24 mouse cellular contexts compared by ENCODE assay signal in genomic region chr7:79215001-79215400, GRCm38 (mm10).
"Had no signal": no experiment of that assay in that cellular context is flagged by ENCODE, and none has a peak within 500 bp of the region (broad histone marks: within the 10 kb centered on the region; RNA-seq: fewer than 3 reads in every experiment).

No protein-coding gene starts in this region.

- H3K4me3 ChIP-seq: embryonic facial prominence, embryonic 10.5 days; embryonic facial prominence, embryonic 12.5 days; embryonic facial prominence, embryonic 13.5 days; embryonic facial prominence, embryonic 15.5 days; erythroblast, embryonic 14.5 days; forebrain, embryonic 10.5 days; forebrain, embryonic 12.5 days; forebrain, embryonic 13.5 days; forebrain, embryonic 15.5 days; gastrocnemius, adult 2 months; heart, adult 2 months; heart, embryonic 10.5 days had no signal

- H3K27me3 ChIP-seq: embryonic facial prominence, embryonic 12.5 days; embryonic facial prominence, embryonic 13.5 days; embryonic facial prominence, embryonic 15.5 days; forebrain, embryonic 12.5 days; forebrain, embryonic 15.5 days had no signal

- H3K9ac ChIP-seq: embryonic facial prominence, embryonic 12.5 days; embryonic facial prominence, embryonic 13.5 days; embryonic facial prominence, embryonic 15.5 days; forebrain, embryonic 12.5 days; forebrain, embryonic 13.5 days; forebrain, embryonic 15.5 days; forebrain, postnatal 0 days had no signal

- H3K9me3 ChIP-seq: embryonic facial prominence, embryonic 12.5 days; embryonic facial prominence, embryonic 13.5 days; embryonic facial prominence, embryonic 15.5 days; forebrain, embryonic 13.5 days; forebrain, embryonic 15.5 days; heart, embryonic 10.5 days had no signal

- DNase-seq: cerebellum, postnatal 10 days; cerebellum, postnatal 14 days; cerebellum, postnatal 25 days; cerebellum, postnatal 36 days; embryo, embryonic 11 days; forebrain, postnatal 0 days; gastrocnemius, adult 2 months; gastrocnemius, postnatal 10 days; gastrocnemius, postnatal 14 days; gastrocnemius, postnatal 25 days; gastrocnemius, postnatal 36 days; heart, adult 11 months; heart, adult 18-20 months; heart, adult 2 months had no signal

- H3K36me3 ChIP-seq: embryonic facial prominence, embryonic 10.5 days; embryonic facial prominence, embryonic 12.5 days; embryonic facial prominence, embryonic 13.5 days; embryonic facial prominence, embryonic 15.5 days; forebrain, embryonic 10.5 days; forebrain, embryonic 12.5 days; forebrain, embryonic 15.5 days; heart, embryonic 10.5 days had no signal

- H3K27ac ChIP-seq: embryonic facial prominence, embryonic 10.5 days; embryonic facial prominence, embryonic 12.5 days; embryonic facial prominence, embryonic 13.5 days; embryonic facial prominence, embryonic 15.5 days; forebrain, embryonic 10.5 days; forebrain, embryonic 12.5 days; forebrain, embryonic 13.5 days; forebrain, embryonic 15.5 days; gastrocnemius, adult 2 months; heart, adult 2 months; heart, embryonic 10.5 days had no signal
